In the genomic region with DNA sequence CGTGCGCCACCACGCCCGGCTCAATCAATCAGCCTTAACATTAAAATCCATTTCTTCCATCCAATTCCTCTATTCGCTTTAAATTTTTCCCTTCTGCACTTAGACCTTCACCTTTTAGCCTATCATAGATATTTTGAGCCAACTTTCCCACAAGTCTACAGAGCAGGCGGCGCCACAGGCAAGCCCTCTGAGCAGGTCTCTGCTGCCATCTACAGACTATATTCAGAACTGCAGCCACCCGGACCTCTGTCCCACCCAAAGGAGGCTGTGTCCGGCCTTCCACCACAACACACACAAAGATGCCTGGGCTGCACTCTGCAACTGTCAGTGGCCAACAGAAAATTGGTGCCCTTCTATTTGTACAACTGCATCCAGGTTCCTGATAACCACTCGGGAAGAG, we compare ENCODE assay signal across 8 mouse cellular contexts. TPM values are rescaled to one million over a fixed set of nuclear protein-coding genes. Genes with fewer than 3 reads are reported as not detected.
DNase-seq lines count a peak whose midpoint lies in the region; ATAC-seq and TF ChIP-seq lines count a peak whose summit lies in the region.

No protein-coding gene starts in this region.

- no peak for ATAC-seq in activated CD4-positive, CD25-positive, alpha-beta regulatory T cell, adult 4 months

- no peaks in the 10 kb centered on the region for H3K9me3 ChIP-seq in forebrain, embryonic 10.5 days

- H3K27ac ChIP-seq in bone marrow, adult 2 months (ENCODE audit: control insufficient read depth, insufficient read depth, low read depth, low read length, poor library complexity): no peak overlapping the region
- H3K27ac ChIP-seq in forebrain, embryonic 10.5 days: no peak overlapping the region

- intact Hi-C loops in heart, postnatal 36 days (cut with DNase I): loop anchor here (1.0 to 5.0 kb wide), 6 partner anchors 44 to 604 kb away; partner anchors contain the start of gene Tex264

- no peak for TF ChIP-seq POLR2A in bone marrow, adult 2 months (IDR thresholded peaks at IDR 0.05; ENCODE audit: borderline replicate concordance, control insufficient read depth, low read depth, low read length)

- peaks cover 48% of the 10 kb centered on the region for H3K27me3 ChIP-seq in forebrain, embryonic 10.5 days (ENCODE audit: poor library complexity, severe bottlenecking)

- 31% methylated on average over 10 of the region's 10 CpGs for WGBS in bone marrow, adult 2 months
- 29% methylated on average over 10 of the region's 10 CpGs for WGBS in forebrain, embryonic 10.5 days

- peak; percentile 67 for DNase-seq in MN1 (ENCODE audit: low spot score)
- peak; percentile 83 for DNase-seq in forebrain, embryonic 10.5 days (ENCODE audit: extremely low spot score, low spot score)
- DNase-seq in heart, postnatal 36 days: peak; percentile 92 to 94
- DNase-seq in left cerebral cortex, adult 11 months (ENCODE audit: low spot score): peak; percentile 67
- peak; percentile 67 for DNase-seq in mesoderm, embryonic 11.5 days (ENCODE audit: low read depth, low spot score)
- peak; percentile 73 for DNase-seq in right cerebral cortex, postnatal 25 days

- H3K4me1 ChIP-seq in bone marrow, adult 2 months (ENCODE audit: control insufficient read depth, insufficient read depth, low read length): peaks cover 2% of the 10 kb centered on the region
- peaks cover 28% of the 10 kb centered on the region for H3K4me1 ChIP-seq in forebrain, embryonic 10.5 days

- H3K36me3 ChIP-seq in forebrain, embryonic 10.5 days (replicated peaks): no peaks in the 10 kb centered on the region

- no peak overlapping the region for H3K4me3 ChIP-seq in bone marrow, adult 2 months (replicated peaks; ENCODE audit: control insufficient read depth, low read depth, low read length)
- H3K4me3 ChIP-seq in forebrain, embryonic 10.5 days: no peak overlapping the region

- TF ChIP-seq CTCF in bone marrow, adult 2 months (IDR thresholded peaks at IDR 0.05; ENCODE audit: control insufficient read depth, insufficient read depth, low read length): peak; percentile 95

RNA-seq across cellular contexts. Expression of gene Mapkapk3, which starts 1.2 kb away (rescaled TPM):
- polyA plus RNA-seq in bone marrow, adult 2 months (2011; ENCODE audit: insufficient read depth, insufficient read length, low replicate concordance, missing spikeins): 16.9 and 46.9 TPM in 2 replicates
- polyA plus RNA-seq in forebrain, embryonic 10.5 days (2016; fragmentation: Nextera tagmentation; extraction: Ambion mirVana): 5.9 and 6.6 TPM in 2 replicates
- 10 to 100 TPM; 27.0 to 33.6 TPM for total RNA-seq in heart, postnatal 36 days (2021)
- 10 to 100 TPM; 57.5 to 62.0 TPM for polyA plus RNA-seq in activated CD4-positive, CD25-positive, alpha-beta regulatory T cell, adult 4 months (2017; shearing (Covaris generic))

RNA-seq across cellular contexts. Expression of gene Cish, which starts 4.9 kb away (rescaled TPM):
- polyA plus RNA-seq in bone marrow, adult 2 months (2011; ENCODE audit: insufficient read depth, insufficient read length, low replicate concordance, missing spikeins): 2.5 and 7.0 TPM in 2 replicates
- polyA plus RNA-seq in forebrain, embryonic 10.5 days (2016; fragmentation: Nextera tagmentation; extraction: Ambion mirVana): 7.2 and 7.6 TPM in 2 replicates
- 100 to 1,000 TPM; 145 to 149 TPM for total RNA-seq in heart, postnatal 36 days (2021)
- 100 to 1,000 TPM; 116 to 135 TPM for polyA plus RNA-seq in activated CD4-positive, CD25-positive, alpha-beta regulatory T cell, adult 4 months (2017; shearing (Covaris generic))

RNA-seq across cellular contexts. Expression of gene Hemk1, which starts 47.3 kb away (rescaled TPM):
- 18.2 and 30.2 TPM in 2 replicates for polyA plus RNA-seq in bone marrow, adult 2 months (2011; ENCODE audit: insufficient read depth, insufficient read length, low replicate concordance, missing spikeins)
- polyA plus RNA-seq in forebrain, embryonic 10.5 days (2016; fragmentation: Nextera tagmentation; extraction: Ambion mirVana): 13.5 and 13.7 TPM in 2 replicates
- total RNA-seq in heart, postnatal 36 days (2021): 10 to 100 TPM; 22.3 to 22.6 TPM
- polyA plus RNA-seq in activated CD4-positive, CD25-positive, alpha-beta regulatory T cell, adult 4 months (2017; shearing (Covaris generic)): 10 to 100 TPM; 25.4 to 27.3 TPM

RNA-seq across cellular contexts. Expression of gene 6430571L13Rik, which starts 49.5 kb away (rescaled TPM):
- polyA plus RNA-seq in bone marrow, adult 2 months (2011; ENCODE audit: insufficient read depth, insufficient read length, low replicate concordance, missing spikeins): not detected in 2 replicates
- 1.0 and 1.6 TPM in 2 replicates for polyA plus RNA-seq in forebrain, embryonic 10.5 days (2016; fragmentation: Nextera tagmentation; extraction: Ambion mirVana)
- 1 to 10 TPM; 4.2 to 5.3 TPM for total RNA-seq in heart, postnatal 36 days (2021)
- 1 to 10 TPM; 2.7 to 4.6 TPM for polyA plus RNA-seq in activated CD4-positive, CD25-positive, alpha-beta regulatory T cell, adult 4 months (2017; shearing (Covaris generic))

RNA-seq across cellular contexts. Expression of gene Dock3, which starts 59.2 kb away (rescaled TPM):
- 0.83 TPM in 1 of 2 replicates, not detected in the other for polyA plus RNA-seq in bone marrow, adult 2 months (2011; ENCODE audit: insufficient read depth, insufficient read length, low replicate concordance, missing spikeins)
- polyA plus RNA-seq in forebrain, embryonic 10.5 days (2016; fragmentation: Nextera tagmentation; extraction: Ambion mirVana): 4.4 and 5.4 TPM in 2 replicates
- 1 to 10 TPM; 3.9 to 5.3 TPM for total RNA-seq in heart, postnatal 36 days (2021)
- under 1 TPM in 1 of 2 experiments, not detected in 1; 0.24 TPM for polyA plus RNA-seq in activated CD4-positive, CD25-positive, alpha-beta regulatory T cell, adult 4 months (2017; shearing (Covaris generic))

Comparison
In these comparisons a context has a peak if more than half of its experiments do, and no peak if none do; other contexts are left out.
1. RNA of gene Cish, which starts 4.9 kb away (polyA plus RNA-seq): 116 to 135 TPM in activated CD4-positive, CD25-positive, alpha-beta regulatory T cell, adult 4 months; 7.2 to 7.6 TPM in forebrain, embryonic 10.5 days and 2.5 to 7.0 TPM in bone marrow, adult 2 months; every median in the first group is over 10 times any median in the second.
2. Peak in every context shown above with its lines, with median percentiles within 50 percentile points of each other: DNase-seq.